Mouse (Mus musculus) limb, embryonic 12.5 days (tissue): ENCODE data around the gene Ube2e3. TPM values are rescaled to one million over a fixed set of nuclear protein-coding genes. Genes with fewer than 3 reads are reported as not detected.

Experiments
- ATAC-seq: fragments of 200-750 bp; cut with Nextera tagmentation; 2 replicates; pipeline ENCODE4 v1.8.0; 2017; ENCODE audit warnings: low read depth, moderate TSS enrichment; ENCODE audit not compliant: insufficient number of reproducible peaks, insufficient read depth, low FRiP score, low TSS enrichment
- H3K27ac ChIP-seq: fragments of 300-500 bp; sonication (generic); 2 replicates; pipeline ENCODE4 v1.5.1; 2016; ENCODE audit warnings: mild to moderate bottlenecking, moderate library complexity
- H3K27me3 ChIP-seq: fragments of 300-500 bp; sonication (generic); 2 replicates; pipeline ENCODE4 v1.6.1; 2016; ENCODE audit warnings: mild to moderate bottlenecking, moderate library complexity
- H3K36me3 ChIP-seq: fragments of 300-500 bp; sonication (generic); 2 replicates; pipeline ENCODE4 v1.6.1; 2016; ENCODE audit warnings: mild to moderate bottlenecking, moderate library complexity
- H3K4me1 ChIP-seq: fragments of 300-500 bp; sonication (generic); replicated peaks from 2 replicates; pipeline ENCODE4 v1.6.1; 2016
- H3K4me2 ChIP-seq: fragments of 300-500 bp; sonication (generic); 2 replicates; pipeline ENCODE4 v1.6.1; 2016; ENCODE audit warnings: mild to moderate bottlenecking, moderate library complexity
- H3K4me3 ChIP-seq: fragments of 300-500 bp; sonication (generic); replicated peaks from 2 replicates; pipeline ENCODE4 v1.5.1; 2016; ENCODE audit warnings: mild to moderate bottlenecking
- H3K9ac ChIP-seq: fragments of 300-500 bp; sonication (generic); replicated peaks from 2 replicates; pipeline ENCODE4 v1.6.1; 2016; ENCODE audit warnings: mild to moderate bottlenecking, moderate library complexity
- H3K9me3 ChIP-seq: fragments of 300-500 bp; sonication (generic); 2 replicates; pipeline ENCODE4 v1.6.1; 2016; ENCODE audit warnings: mild to moderate bottlenecking, moderate library complexity
- WGBS: fragments of 180-500 bp; shearing (Covaris S2); methylation state at CpG from one replicate; pipeline ENCODE4 v1.1.7; 2016; 5-methylcytosine and 5-hydroxymethylcytosine counted together
- polyA plus RNA-seq: library from polyadenylated mRNA; unstranded; fragments of >200 nt; fragmentation: Nextera tagmentation; extraction: Ambion mirVana; gene quantifications from 2 replicates; pipeline ENCODE4 v1.2.1, GENCODE M21; 2016

Gene Ube2e3
- polyA plus RNA-seq, 1 experiment from 2014 or later: 256 TPM

DNA sequence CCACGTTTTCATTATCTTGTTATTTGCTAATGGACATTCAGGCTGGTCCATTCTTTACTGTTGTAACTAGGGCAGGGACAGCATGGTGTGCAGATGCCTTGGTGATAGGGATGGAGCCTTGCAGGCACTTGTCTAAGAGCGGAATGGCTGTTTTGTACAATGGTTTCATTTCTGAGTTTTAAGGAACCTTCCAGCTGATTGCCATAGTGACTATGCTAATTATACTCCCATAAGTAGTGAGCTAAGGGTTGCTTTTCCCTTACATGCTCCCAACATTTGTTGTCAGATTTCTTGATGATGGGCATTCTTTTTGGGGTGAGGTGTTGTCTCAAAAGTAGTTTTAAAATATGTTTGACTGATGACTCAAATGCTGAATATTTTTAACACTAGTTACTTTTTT, 18.5 kb downstream of the Ube2e3 start:
- H3K27me3 ChIP-seq: no peaks in the 10 kb centered on the region
- ATAC-seq: no peak

DNA sequence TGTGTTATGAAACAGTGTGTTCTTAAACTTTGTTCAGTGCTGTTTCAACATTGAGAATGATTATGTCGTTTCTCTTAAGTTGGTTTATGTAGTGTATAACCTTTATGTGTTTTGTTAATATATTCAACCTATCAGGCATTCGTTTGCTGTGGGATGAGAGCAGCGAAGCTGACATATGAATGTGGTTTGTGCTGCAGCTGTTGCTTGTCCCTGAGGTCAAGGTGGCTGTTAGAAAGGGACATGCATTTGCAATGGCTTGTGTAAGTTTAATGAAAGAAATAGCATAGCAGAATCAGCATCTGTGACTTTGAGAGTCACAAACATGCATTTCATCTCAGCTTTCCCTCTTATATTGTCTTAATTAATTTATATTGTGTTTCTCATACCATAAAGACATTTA, 20.3 kb downstream of the Ube2e3 start:
- H3K27me3 ChIP-seq: no peaks in the 10 kb centered on the region
- H3K36me3 ChIP-seq: no peaks in the 10 kb centered on the region
- no peak overlapping the region for H3K9ac ChIP-seq
- WGBS: 55% methylated on average over 3 of the region's 3 CpGs
- H3K27ac ChIP-seq: no peak overlapping the region
- ATAC-seq: no peak
- no peak overlapping the region for H3K4me3 ChIP-seq
- no peak overlapping the region for H3K4me2 ChIP-seq
- no peaks in the 10 kb centered on the region for H3K9me3 ChIP-seq
- peaks cover 8% of the 10 kb centered on the region for H3K4me1 ChIP-seq

More for the DNA sequence above, 18.5 kb downstream of the Ube2e3 start:
- Histone ChIP-seq H3K36me3 (no peaks in the 10 kb centered on the region), H3K4me3 (no peak overlapping the region), H3K9me3 (no peaks in the 10 kb centered on the region), H3K4me1 (peaks cover 8% of the 10 kb centered on the region), H3K27ac (no peak overlapping the region), H3K4me2 (no peak overlapping the region), H3K9ac (no peak overlapping the region)
- 83% methylated on average over 2 of the region's 2 CpGs for WGBS

DNA sequence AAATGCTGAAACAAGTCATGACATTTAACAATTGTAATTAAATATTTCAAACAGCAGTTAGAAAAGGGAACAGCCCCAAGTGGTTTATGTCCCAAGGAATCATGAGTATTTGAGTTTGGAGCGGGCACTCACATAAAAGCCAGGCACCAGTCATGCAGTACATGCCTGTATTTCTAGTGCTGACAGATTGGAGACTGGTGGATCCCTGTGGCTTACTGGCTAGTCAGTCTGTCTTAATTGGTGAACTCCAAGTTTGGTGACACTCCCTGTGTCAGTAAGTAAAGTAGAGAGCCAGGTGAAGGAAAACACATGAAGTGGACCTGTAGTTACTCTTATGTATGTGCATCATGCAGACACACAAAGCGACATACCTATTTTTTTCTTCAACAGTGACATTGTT, 27.3 kb downstream of the Ube2e3 start:
- no peak overlapping the region for H3K4me2 ChIP-seq
- H3K36me3 ChIP-seq: no peaks in the 10 kb centered on the region
- ATAC-seq: no peak
- H3K27ac ChIP-seq: no peak overlapping the region
- no peaks in the 10 kb centered on the region for H3K9me3 ChIP-seq
- WGBS: 80% methylated on average over 2 of the region's 2 CpGs
- H3K4me1 ChIP-seq: no peaks in the 10 kb centered on the region; the same call in 1 of the 2 replicates
- H3K9ac ChIP-seq: no peak overlapping the region
- no peak overlapping the region for H3K4me3 ChIP-seq
- H3K27me3 ChIP-seq: no peaks in the 10 kb centered on the region

DNA sequence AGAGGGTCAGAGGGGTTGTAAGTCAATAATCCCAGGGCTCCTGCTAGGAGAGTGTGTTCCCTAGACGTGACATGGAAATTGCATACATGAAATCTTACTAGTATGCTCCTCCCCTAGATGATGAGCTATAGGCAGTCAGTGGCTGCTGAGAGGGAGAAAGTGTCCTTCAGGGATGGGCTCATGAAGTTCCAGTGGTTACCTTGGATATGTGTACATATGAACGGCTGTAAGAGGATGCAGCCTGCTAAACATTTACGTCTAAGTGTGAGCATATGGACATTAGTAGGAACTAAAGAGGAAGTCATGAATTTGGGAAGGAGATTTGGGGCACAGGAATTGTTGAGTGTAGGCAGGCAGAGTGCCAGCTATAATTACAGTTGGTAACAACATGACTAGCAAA, 38.0 kb downstream of the Ube2e3 start:
- Histone ChIP-seq H3K4me1 (peaks cover 6% of the 10 kb centered on the region), H3K9me3 (0 out of 2 replicates have a peak, but pooled peaks cover 3% of the 10 kb centered on the region), H3K4me3 (no peak overlapping the region), H3K36me3 (no peaks in the 10 kb centered on the region), H3K4me2 (no peak overlapping the region), H3K9ac (no peak overlapping the region), H3K27me3 (no peaks in the 10 kb centered on the region), H3K27ac (no peak overlapping the region)
- no peak for ATAC-seq
- WGBS: 59% methylated on average over 3 of the region's 3 CpGs

DNA sequence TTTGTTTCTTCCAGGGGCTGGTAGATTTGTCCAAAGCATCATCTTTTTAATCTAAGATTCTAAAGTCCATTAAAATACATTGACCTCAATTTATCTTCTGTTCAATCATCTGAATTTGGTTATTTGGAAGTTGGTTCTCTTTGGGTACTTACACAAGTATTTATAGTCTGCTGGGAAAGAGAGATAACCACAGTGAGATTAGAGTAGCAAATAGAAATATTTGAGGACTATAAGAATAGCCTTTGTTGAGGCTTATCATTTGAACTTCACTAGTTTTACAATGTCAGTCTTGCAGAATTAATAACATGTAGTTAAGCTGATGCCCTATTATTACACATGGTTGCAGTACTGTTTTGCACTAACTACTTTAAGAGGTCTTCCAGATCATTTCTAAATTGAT, 43.6 kb downstream of the Ube2e3 start:
- 0 out of 2 replicates have a peak, but pooled peaks cover 3% of the 10 kb centered on the region for H3K4me1 ChIP-seq
- no peak overlapping the region for H3K27ac ChIP-seq
- no peak overlapping the region for H3K4me2 ChIP-seq
- no peak for ATAC-seq
- H3K36me3 ChIP-seq: peaks cover 6% of the 10 kb centered on the region
- no peak overlapping the region for H3K9ac ChIP-seq
- 0 out of 2 replicates have a peak, but pooled peaks cover 3% of the 10 kb centered on the region for H3K9me3 ChIP-seq
- no peaks in the 10 kb centered on the region for H3K27me3 ChIP-seq
- H3K4me3 ChIP-seq: no peak overlapping the region

DNA sequence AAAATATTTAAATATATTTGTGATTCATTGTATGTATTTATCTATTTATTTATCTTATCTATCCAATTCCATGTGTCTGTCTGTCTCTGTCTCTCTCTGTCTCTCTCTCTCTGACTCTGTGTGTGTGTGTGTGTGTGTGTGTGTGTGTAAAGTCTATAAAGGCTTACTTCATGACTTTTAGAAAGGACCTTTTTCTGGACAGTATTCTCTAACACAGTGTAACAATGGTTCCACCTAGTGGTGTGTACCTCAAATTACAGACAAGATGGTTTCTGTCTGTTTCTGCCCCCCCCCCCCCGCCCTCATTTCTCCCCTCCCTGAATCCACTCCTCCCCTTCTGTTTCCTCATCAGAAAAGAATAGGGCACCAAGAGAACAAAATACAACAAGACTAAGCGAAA, 46.9 kb downstream of the Ube2e3 start:
- H3K4me3 ChIP-seq: no peak overlapping the region
- 0 out of 2 replicates have a peak, but pooled peaks cover 3% of the 10 kb centered on the region for H3K4me1 ChIP-seq
- 83% methylated on average over 2 of the region's 2 CpGs for WGBS
- H3K4me2 ChIP-seq: no peak overlapping the region
- H3K27ac ChIP-seq: no peak overlapping the region
- no peaks in the 10 kb centered on the region for H3K9me3 ChIP-seq
- no peak overlapping the region for H3K9ac ChIP-seq
- peaks cover 17% of the 10 kb centered on the region for H3K36me3 ChIP-seq
- ATAC-seq: no peak
- H3K27me3 ChIP-seq: no peaks in the 10 kb centered on the region

DNA sequence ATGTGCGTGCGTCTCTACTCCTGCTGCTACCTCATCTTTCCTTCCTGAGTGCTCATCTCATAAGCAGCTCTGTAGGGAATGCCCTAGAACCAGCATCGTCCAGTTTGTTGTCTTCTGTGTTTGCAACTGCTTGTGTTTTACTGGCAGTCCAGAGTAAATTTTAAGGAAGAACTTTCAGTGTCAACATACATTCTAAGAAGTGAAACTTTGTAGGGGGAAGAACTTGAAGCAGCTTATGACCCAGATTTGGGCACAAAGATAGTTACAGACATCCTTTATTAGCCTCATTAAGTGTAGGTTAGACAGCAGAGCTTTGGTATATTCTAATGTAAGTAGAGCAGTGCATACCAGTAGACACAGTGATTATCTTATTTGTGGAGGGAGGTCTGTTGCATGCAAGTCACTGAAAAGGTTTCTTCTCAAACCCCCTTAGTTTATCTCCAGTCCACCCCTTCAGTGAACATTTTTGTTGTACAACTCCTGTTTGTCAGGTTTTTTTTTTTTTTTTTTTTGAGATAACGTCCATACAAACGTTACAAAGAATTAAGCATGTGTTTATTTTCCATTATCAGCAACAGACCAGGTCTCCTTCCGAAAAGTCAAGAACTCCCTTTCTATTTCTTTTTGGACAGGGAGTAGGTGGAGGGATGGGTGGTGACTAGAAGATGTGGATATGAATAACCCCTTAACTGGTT, 55.2 kb downstream of the Ube2e3 start:
- Histone ChIP-seq H3K9me3 (no peaks in the 10 kb centered on the region), H3K4me1 (0 out of 2 replicates have a peak, but pooled peaks cover 2% of the 10 kb centered on the region), H3K27ac (no peak overlapping the region), H3K4me3 (no peak overlapping the region), H3K9ac (no peak overlapping the region), H3K27me3 (no peaks in the 10 kb centered on the region), H3K36me3 (peaks cover 20% of the 10 kb centered on the region; the same call in 1 of the 2 replicates), H3K4me2 (no peak overlapping the region)
- no peak for ATAC-seq
- 87% methylated on average over 6 of the region's 6 CpGs for WGBS

DNA sequence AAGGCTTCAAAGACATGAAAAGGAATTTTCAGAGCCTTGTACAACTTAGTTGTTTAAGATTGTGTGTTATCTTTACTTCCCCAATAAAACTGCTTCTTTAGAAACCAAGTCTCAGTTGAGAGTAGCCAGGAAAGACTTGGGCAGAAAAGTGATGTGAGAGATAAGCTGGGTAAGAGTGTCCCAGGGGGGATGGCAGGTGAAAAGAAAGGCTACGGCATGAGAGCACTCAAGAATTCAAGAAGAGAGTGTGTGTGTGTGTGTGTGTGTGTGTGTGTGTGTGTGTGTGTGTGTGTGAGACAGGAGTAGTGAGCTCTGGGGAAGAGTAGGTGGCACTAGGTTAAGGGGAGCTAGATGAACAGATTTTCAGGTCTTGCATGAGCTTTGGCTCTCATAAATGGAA, 57.9 kb downstream of the Ube2e3 start:
- no peaks in the 10 kb centered on the region for H3K27me3 ChIP-seq
- H3K36me3 ChIP-seq: peaks cover 6% of the 10 kb centered on the region; the same call in 1 of the 2 replicates
- H3K9ac ChIP-seq: no peak overlapping the region
- ATAC-seq: no peak
- 58% methylated on average over 1 of the region's 1 CpGs for WGBS
- 0 out of 2 replicates have a peak, but pooled peaks cover 2% of the 10 kb centered on the region for H3K4me1 ChIP-seq
- no peak overlapping the region for H3K4me2 ChIP-seq
- H3K9me3 ChIP-seq: no peaks in the 10 kb centered on the region
- no peak overlapping the region for H3K4me3 ChIP-seq
- no peak overlapping the region for H3K27ac ChIP-seq

DNA sequence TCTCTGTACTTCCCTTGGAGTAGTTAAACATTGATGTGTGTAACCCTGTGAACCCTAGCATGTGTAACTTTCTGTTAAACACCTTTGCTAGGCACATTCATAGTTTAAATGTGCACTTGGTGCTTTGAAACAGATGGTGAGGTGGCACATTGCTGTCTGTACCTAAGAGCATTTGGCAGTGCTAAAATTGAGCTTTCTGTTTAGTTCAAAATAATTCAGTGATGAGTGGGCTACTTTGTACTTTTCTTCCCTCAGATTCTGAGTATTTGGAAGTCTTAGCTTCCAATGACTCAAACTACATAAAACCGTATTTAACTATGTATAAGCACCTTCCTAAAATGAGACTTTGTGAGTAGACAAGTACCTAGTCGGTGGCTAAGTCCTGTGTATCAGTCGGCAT, 59.7 kb downstream of the Ube2e3 start:
- Histone ChIP-seq H3K27ac (no peak overlapping the region), H3K4me1 (0 out of 2 replicates have a peak, but pooled peaks cover 2% of the 10 kb centered on the region), H3K9ac (no peak overlapping the region), H3K4me3 (no peak overlapping the region), H3K9me3 (no peaks in the 10 kb centered on the region), H3K4me2 (no peak overlapping the region), H3K36me3 (no peaks in the 10 kb centered on the region; the same call in 1 of the 2 replicates), H3K27me3 (no peaks in the 10 kb centered on the region)
- ATAC-seq: no peak
- WGBS: 85% methylated on average over 3 of the region's 3 CpGs

DNA sequence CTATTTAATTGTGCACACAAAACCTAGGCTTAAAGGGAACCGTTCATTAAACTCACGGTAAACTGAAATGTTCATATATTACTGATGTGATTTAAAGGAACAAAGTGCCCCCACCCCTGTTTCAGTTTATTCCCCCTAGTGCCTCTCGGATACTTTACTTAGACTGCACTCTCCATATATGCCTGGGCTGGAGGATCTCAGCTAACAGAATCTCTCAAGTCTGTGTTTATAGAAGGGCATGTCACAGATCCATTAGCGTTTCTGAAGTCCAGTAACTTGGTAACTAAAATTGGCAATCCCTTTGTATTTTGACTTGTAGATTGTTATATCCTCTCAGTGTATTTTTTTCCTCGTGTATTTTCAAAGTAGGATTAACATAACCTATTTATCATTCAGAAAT, 60.2 kb downstream of the Ube2e3 start:
- Histone ChIP-seq H3K9me3 (no peaks in the 10 kb centered on the region), H3K9ac (no peak overlapping the region), H3K4me1 (0 out of 2 replicates have a peak, but pooled peaks cover 2% of the 10 kb centered on the region), H3K4me3 (no peak overlapping the region), H3K36me3 (no peaks in the 10 kb centered on the region; the same call in 1 of the 2 replicates), H3K4me2 (no peak overlapping the region), H3K27ac (no peak overlapping the region), H3K27me3 (no peaks in the 10 kb centered on the region)
- 73% methylated on average over 5 of the region's 5 CpGs for WGBS
- ATAC-seq: no peak

DNA sequence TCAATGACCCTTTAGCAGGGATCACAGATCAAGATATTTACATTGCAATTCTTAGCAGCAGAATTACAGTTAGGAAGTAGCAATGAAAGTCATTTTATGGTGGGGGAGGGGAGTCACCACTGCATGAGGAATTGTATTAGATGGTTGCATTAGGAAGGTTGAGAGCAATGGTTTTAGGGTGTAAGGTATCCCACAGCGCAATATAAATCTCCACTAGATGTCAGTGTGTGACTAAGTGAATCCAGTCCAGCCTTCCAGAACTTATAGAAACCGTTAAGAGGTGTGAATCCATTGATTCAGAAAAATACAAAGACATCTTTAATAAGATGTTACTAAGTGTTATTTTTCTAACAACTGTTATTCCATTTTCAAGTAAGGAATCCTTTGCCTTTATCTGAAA, 63.4 kb downstream of the Ube2e3 start:
- Histone ChIP-seq H3K4me2 (no peak overlapping the region), H3K4me3 (no peak overlapping the region), H3K27ac (no peak overlapping the region), H3K4me1 (0 out of 2 replicates have a peak, but pooled peaks cover 2% of the 10 kb centered on the region), H3K9me3 (no peaks in the 10 kb centered on the region), H3K27me3 (no peaks in the 10 kb centered on the region), H3K36me3 (no peaks in the 10 kb centered on the region; the same call in 1 of the 2 replicates), H3K9ac (no peak overlapping the region)
- 47% methylated on average over 2 of the region's 2 CpGs for WGBS
- no peak for ATAC-seq

DNA sequence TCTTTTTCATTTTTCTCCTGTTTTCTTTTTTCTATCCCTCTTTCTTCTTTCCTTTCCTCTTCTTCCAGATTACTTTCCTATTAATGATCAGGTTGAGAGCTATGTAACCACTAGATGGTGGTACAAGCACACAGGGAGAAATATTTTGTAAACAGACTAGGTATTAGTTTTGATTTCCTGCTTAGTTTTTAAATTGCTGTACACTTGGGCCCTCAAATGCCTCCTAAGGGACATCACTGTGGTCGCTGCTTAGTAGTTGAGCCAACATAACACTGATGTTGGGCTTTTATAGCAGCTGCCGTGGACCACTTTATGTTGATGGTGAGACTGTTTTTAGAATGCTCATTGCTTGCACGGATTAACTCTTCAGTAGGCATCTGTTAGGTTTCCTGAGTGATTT, 91.5 kb downstream of the Ube2e3 start:
- H3K4me3 ChIP-seq: no peak overlapping the region
- no peak overlapping the region for H3K4me2 ChIP-seq
- 21% methylated on average over 3 of the region's 3 CpGs for WGBS
- no peaks in the 10 kb centered on the region for H3K9me3 ChIP-seq
- no peak overlapping the region for H3K27ac ChIP-seq
- no peak overlapping the region for H3K9ac ChIP-seq
- no peaks in the 10 kb centered on the region; the same call in 1 of the 2 replicates for H3K27me3 ChIP-seq
- H3K4me1 ChIP-seq: peaks cover 12% of the 10 kb centered on the region
- H3K36me3 ChIP-seq: no peaks in the 10 kb centered on the region
- no peak for ATAC-seq
